Mouse (Mus musculus) erythroblast, embryonic 14.5 days (primary cell): ENCODE results near the gene Ror1.

ENCODE experiments used
- GATA1 ChIP-seq: IDR thresholded peaks from 2 replicates; pipeline ENCODE4 v1.6.1; 2012; ENCODE audit warnings: low read length, inconsistent platforms, mixed read lengths
- TAL1 ChIP-seq: IDR thresholded peaks from 3 replicates; pipeline ENCODE4 v1.6.1; 2012; ENCODE audit warnings: low read length, inconsistent platforms, mixed read lengths

- TF ChIP-seq GATA1: no peak
- TF ChIP-seq TAL1: no peak
These were observed 178.4 kb downstream of the Ror1 start for GRCm38 (mm10) chr4:100273807-100274480.
